Mouse (Mus musculus): ENCODE measurements at regions not wholly inside any gene's neighbourhood (a gene's known extent, or its start where the extent isn't known, plus 50 kb on each side); places are given as distances from the start of the nearest gene placed in this dataset.

- Histone ChIP-seq H3K27ac (no peak overlapping the region), H3K4me3 (no peak overlapping the region)
- intact Hi-C loops (cut with DNase I), result no loop called here
- DNase-seq (ENCODE audit: extremely low spot score in 1 of 2, low spot score in 2 of 2), result no peak
- TF ChIP-seq CTCF (IDR thresholded peaks at IDR 0.05), result peak; percentile 64
Measured at GRCm38 (mm10) chr19:26181774-26182173, 423.1 kb upstream of the Smarca2 start.

- no peak overlapping the region for H3K27ac ChIP-seq
- intact Hi-C loops (cut with DNase I), result no loop called here
- TF ChIP-seq CTCF (IDR thresholded peaks at IDR 0.05), result no peak
Measured at GRCm38 (mm10) chr19:26185012-26185411, 419.8 kb upstream of the Smarca2 start.

GRCm38 (mm10) chr19:26190803-26191202 is 414.0 kb upstream of the Smarca2 start:
- TF ChIP-seq CTCF (IDR thresholded peaks at IDR 0.05), result no peak
- H3K27ac ChIP-seq, result no peak overlapping the region
- no peak for DNase-seq (ENCODE audit: extremely low spot score in 1 of 2, low spot score in 2 of 2)
- no peak overlapping the region for H3K4me3 ChIP-seq
- intact Hi-C loops (cut with DNase I), result loop anchor here (5.0 to 10.0 kb wide), 3 partner anchors 274 to 646 kb away; no protein-coding TSS in a partner anchor

More at GRCm38 (mm10) chr19:26185012-26185411, 419.8 kb upstream of the Smarca2 start:
- no peak for DNase-seq (ENCODE audit: extremely low spot score in 1 of 2, low spot score in 2 of 2)
- no peak overlapping the region for H3K4me3 ChIP-seq

GRCm38 (mm10) chr19:26193664-26194063 is 411.2 kb upstream of the Smarca2 start:
- TF ChIP-seq CTCF (IDR thresholded peaks at IDR 0.05), result peak; percentile 58
- intact Hi-C loops (cut with DNase I), result loop anchor here (5.0 to 10.0 kb wide), 3 partner anchors 271 to 649 kb away; no protein-coding TSS in a partner anchor
- Histone ChIP-seq H3K27ac (no peak overlapping the region), H3K4me3 (no peak overlapping the region)
- no peak for DNase-seq (ENCODE audit: extremely low spot score in 1 of 2, low spot score in 2 of 2)

- TF ChIP-seq CTCF (IDR thresholded peaks at IDR 0.05), result no peak
- intact Hi-C loops (cut with DNase I), result no loop called here
Measured at GRCm38 (mm10) chr19:26208760-26209159, 396.1 kb upstream of the Smarca2 start.

GRCm38 (mm10) chr19:26234539-26234938 is 370.3 kb upstream of the Smarca2 start:
- TF ChIP-seq CTCF (IDR thresholded peaks at IDR 0.05), result no peak
- no peak overlapping the region for H3K4me3 ChIP-seq
- DNase-seq (ENCODE audit: extremely low spot score in 1 of 2, low spot score in 2 of 2), result no peak
- H3K27ac ChIP-seq, result no peak overlapping the region
- intact Hi-C loops (cut with DNase I), result no loop called here

More at GRCm38 (mm10) chr19:26208760-26209159, 396.1 kb upstream of the Smarca2 start:
- H3K27ac ChIP-seq, result no peak overlapping the region
- no peak overlapping the region for H3K4me3 ChIP-seq
- no peak for DNase-seq (ENCODE audit: extremely low spot score in 1 of 2, low spot score in 2 of 2)

GRCm38 (mm10) chr19:26244067-26244466 is 360.8 kb upstream of the Smarca2 start:
- no peak for TF ChIP-seq CTCF (IDR thresholded peaks at IDR 0.05)
- Histone ChIP-seq H3K27ac (no peak overlapping the region), H3K4me3 (no peak overlapping the region)
- no peak for DNase-seq (ENCODE audit: extremely low spot score in 1 of 2, low spot score in 2 of 2)
- intact Hi-C loops (cut with DNase I), result no loop called here

- H3K4me3 ChIP-seq, result no peak overlapping the region
- H3K27ac ChIP-seq, result 0 out of 2 replicates have a peak overlapping the region, but pooled peaks have one; percentile 36
- peak; percentile 19 to 33 for DNase-seq (ENCODE audit: extremely low spot score in 1 of 2, low spot score in 2 of 2)
- intact Hi-C loops (cut with DNase I), result loop anchor here (5.0 kb wide), 1 partner anchor 133 kb away; no protein-coding TSS in a partner anchor
- no peak for TF ChIP-seq CTCF (IDR thresholded peaks at IDR 0.05)
Measured at GRCm38 (mm10) chr19:26249751-26250150, 355.1 kb upstream of the Smarca2 start.

GRCm38 (mm10) chr19:26258677-26259076 is 346.2 kb upstream of the Smarca2 start:
- no peak for TF ChIP-seq CTCF (IDR thresholded peaks at IDR 0.05)
- intact Hi-C loops (cut with DNase I), result no loop called here
- Histone ChIP-seq H3K4me3 (no peak overlapping the region), H3K27ac (no peak overlapping the region)
- no peak for DNase-seq (ENCODE audit: extremely low spot score in 1 of 2, low spot score in 2 of 2)

DNA sequence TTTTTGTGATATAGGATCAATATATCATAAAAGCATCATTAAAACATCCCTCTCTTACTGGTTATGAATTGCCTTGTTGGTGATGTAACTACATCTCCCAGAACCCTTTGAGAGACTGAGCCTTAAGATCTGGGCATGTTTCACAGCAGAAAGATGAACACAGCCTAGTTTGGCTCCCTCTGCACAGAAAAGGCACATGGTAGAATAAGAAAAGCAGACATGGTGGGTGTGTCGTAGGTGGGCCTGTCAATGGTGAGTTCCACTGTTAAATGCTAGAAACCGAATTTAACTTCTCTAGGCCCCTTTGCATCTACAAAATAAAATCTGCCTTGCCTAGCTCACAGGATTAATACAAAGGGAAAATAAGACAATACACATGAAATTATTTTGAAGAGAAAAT is 343.3 kb upstream of the Smarca2 start:
- peak; percentile 12 to 35 for DNase-seq (ENCODE audit: extremely low spot score in 1 of 2, low spot score in 2 of 2)
- intact Hi-C loops (cut with DNase I), result loop anchor here (5.0 kb wide), 3 partner anchors 46 to 346 kb away; partner anchors contain the start of gene Smarca2
- H3K4me3 ChIP-seq, result no peak overlapping the region
- TF ChIP-seq CTCF (IDR thresholded peaks at IDR 0.05), result no peak
- H3K27ac ChIP-seq, result peak overlapping the region; percentile 53

- Histone ChIP-seq H3K4me3 (no peak overlapping the region), H3K27ac (no peak overlapping the region)
- intact Hi-C loops (cut with DNase I), result no loop called here
- DNase-seq (ENCODE audit: extremely low spot score in 1 of 2, low spot score in 2 of 2), result no peak
- TF ChIP-seq CTCF (IDR thresholded peaks at IDR 0.05), result no peak
Measured at GRCm38 (mm10) chr19:26296360-26296759, 308.5 kb upstream of the Smarca2 start.

- Histone ChIP-seq H3K27ac (0 out of 2 replicates have a peak overlapping the region, but pooled peaks have one; percentile 7), H3K4me3 (no peak overlapping the region)
- peak in 1 of 2 experiments; percentile 28 for DNase-seq (ENCODE audit: extremely low spot score in 1 of 2, low spot score in 2 of 2)
- intact Hi-C loops (cut with DNase I), result loop anchor here (5.0 kb wide), 1 partner anchor 46 kb away; no protein-coding TSS in a partner anchor
- no peak for TF ChIP-seq CTCF (IDR thresholded peaks at IDR 0.05)
Measured at GRCm38 (mm10) chr19:26308477-26309135, 296.2 kb upstream of the Smarca2 start.

DNA sequence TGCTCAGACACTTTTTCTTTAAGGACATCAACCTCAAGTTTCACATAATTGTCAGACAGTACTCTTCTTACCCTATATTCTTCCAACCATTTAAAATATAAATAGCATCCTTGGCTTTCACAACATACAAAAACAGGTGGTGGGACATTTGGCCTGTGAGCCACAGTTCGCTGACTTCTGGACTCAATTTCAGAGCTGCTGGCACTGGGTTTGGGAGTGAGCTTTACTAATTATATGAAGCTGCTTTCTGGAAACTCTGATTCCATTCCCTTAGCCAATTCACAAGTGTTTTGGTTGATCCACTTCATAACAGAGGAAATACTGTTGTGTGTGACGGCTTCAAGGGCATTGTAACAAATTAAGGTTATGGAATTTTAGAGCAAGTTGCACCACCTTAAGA is 285.9 kb upstream of the Smarca2 start:
- Histone ChIP-seq H3K27ac (no peak overlapping the region), H3K4me3 (no peak overlapping the region)
- no peak for TF ChIP-seq CTCF (IDR thresholded peaks at IDR 0.05)
- DNase-seq (ENCODE audit: extremely low spot score in 1 of 2, low spot score in 2 of 2), result no peak
- intact Hi-C loops (cut with DNase I), result no loop called here

All from left cerebral cortex, adult 2 months (tissue).